ENCODE assay signal across 10 mouse cellular contexts in genomic region chr13:24112689-24113348, GRCm38 (mm10).
A peak's percentile ranks its signal among the peaks of the same experiment; 100 is the strongest.
DNase-seq lines count a peak whose midpoint lies in the region; ATAC-seq and TF ChIP-seq lines count a peak whose summit lies in the region.
"Had no signal": no experiment of that assay in that cellular context is flagged by ENCODE, and none has a peak within 500 bp of the region (broad histone marks: within the 10 kb centered on the region; RNA-seq: fewer than 3 reads in every experiment).

No protein-coding gene starts in this region.

- peaks cover 30% of the 10 kb centered on the region for H3K36me3 ChIP-seq in liver, adult 2 months (ENCODE audit: control insufficient read depth, insufficient read depth, low read length)
- H3K36me3 ChIP-seq in liver, embryonic 11.5 days (ENCODE audit: control insufficient read depth, insufficient read depth, low read length), result no peaks in the 10 kb centered on the region
- H3K36me3 ChIP-seq in kidney, embryonic 16.5 days (ENCODE audit: insufficient read depth, low read length), result 0 out of 2 replicates have a peak, but pooled peaks cover 7% of the 10 kb centered on the region
- H3K36me3 ChIP-seq: midbrain, embryonic 12.5 days had no signal

- H3K27ac ChIP-seq in liver, adult 2 months (replicated peaks; ENCODE audit: insufficient read depth, low read depth, low read length), result no peak overlapping the region
- H3K27ac ChIP-seq in liver, embryonic 11.5 days (ENCODE audit: low read depth, low read length), result no peak overlapping the region
- no peak overlapping the region for H3K27ac ChIP-seq in cerebellum, adult 2 months (ENCODE audit: insufficient read depth, low read length)
- no peak overlapping the region for H3K27ac ChIP-seq in kidney, embryonic 16.5 days (ENCODE audit: low read length)
- H3K27ac ChIP-seq in olfactory bulb, adult 2 months (ENCODE audit: insufficient read depth, low read depth, low read length), result no peak overlapping the region
- H3K27ac ChIP-seq: embryonic facial prominence, embryonic 13.5 days; midbrain, embryonic 12.5 days had no signal

- no peak overlapping the region for H3K9ac ChIP-seq in liver, adult 2 months (ENCODE audit: low read depth, low read length)
- no peak overlapping the region for H3K9ac ChIP-seq in liver, embryonic 11.5 days (ENCODE audit: low read depth, low read length)
- no peak overlapping the region for H3K9ac ChIP-seq in kidney, embryonic 16.5 days (replicated peaks; ENCODE audit: low read length)
- H3K9ac ChIP-seq: embryonic facial prominence, embryonic 13.5 days; midbrain, embryonic 12.5 days had no signal

- no peaks in the 10 kb centered on the region for H3K27me3 ChIP-seq in liver, adult 2 months (ENCODE audit: control insufficient read depth, insufficient read depth, low read length)
- H3K27me3 ChIP-seq in liver, embryonic 11.5 days (replicated peaks; ENCODE audit: control insufficient read depth, insufficient read depth, low read length), result no peaks in the 10 kb centered on the region
- H3K27me3 ChIP-seq in cerebellum, adult 2 months (ENCODE audit: control insufficient read depth, insufficient read depth, low read length), result no peaks in the 10 kb centered on the region
- H3K27me3 ChIP-seq in kidney, embryonic 16.5 days (ENCODE audit: insufficient read depth, low read length), result no peaks in the 10 kb centered on the region
- H3K27me3 ChIP-seq: embryonic facial prominence, embryonic 13.5 days; midbrain, embryonic 12.5 days had no signal

- 78% methylated on average over 9 of the region's 9 CpGs for WGBS in liver, adult 2 months
- 68% methylated on average over 9 of the region's 9 CpGs for WGBS in liver, embryonic 11.5 days
- WGBS in cerebellum, adult 2 months, result 66% methylated on average over 9 of the region's 9 CpGs
- 75% methylated on average over 9 of the region's 9 CpGs for WGBS in kidney, embryonic 16.5 days
- WGBS in lung, adult 2 months, result 52% methylated on average over 9 of the region's 9 CpGs
- 71% methylated on average over 9 of the region's 9 CpGs for WGBS in olfactory bulb, adult 2 months

- no peak for TF ChIP-seq POLR2A in liver, adult 2 months (IDR thresholded peaks at IDR 0.05; ENCODE audit: extremely low read depth, insufficient read depth, low read length)
- TF ChIP-seq POLR2A in cerebellum, adult 2 months (IDR thresholded peaks at IDR 0.05; ENCODE audit: borderline replicate concordance, insufficient read depth, low read length), result no peak
- no peak for TF ChIP-seq POLR2A in lung, adult 2 months (IDR thresholded peaks at IDR 0.05; ENCODE audit: borderline replicate concordance, extremely low read depth, low read depth, low read length)
- TF ChIP-seq POLR2A in olfactory bulb, adult 2 months (IDR thresholded peaks at IDR 0.05; ENCODE audit: insufficient read depth, low read depth, low read length), result no peak

- H3K9me3 ChIP-seq in liver, embryonic 11.5 days (ENCODE audit: control insufficient read depth, low read length), result no peaks in the 10 kb centered on the region
- H3K9me3 ChIP-seq in kidney, embryonic 16.5 days (ENCODE audit: low read length), result no peaks in the 10 kb centered on the region
- H3K9me3 ChIP-seq: embryonic facial prominence, embryonic 13.5 days; midbrain, embryonic 12.5 days had no signal

- no peak overlapping the region for H3K4me2 ChIP-seq in liver, embryonic 11.5 days
- no peak overlapping the region for H3K4me2 ChIP-seq in kidney, embryonic 16.5 days (replicated peaks; ENCODE audit: low read depth, low read length)
- H3K4me2 ChIP-seq: embryonic facial prominence, embryonic 13.5 days; midbrain, embryonic 12.5 days had no signal

- peak; percentile 60 for TF ChIP-seq CTCF in liver, adult 2 months (IDR thresholded peaks at IDR 0.05; ENCODE audit: low read depth, low read length)
- TF ChIP-seq CTCF in cerebellum, adult 2 months (IDR thresholded peaks at IDR 0.05; ENCODE audit: borderline replicate concordance, insufficient read depth, low read depth, low read length), result peak; percentile 88
- peak; percentile 77 for TF ChIP-seq CTCF in lung, adult 2 months (IDR thresholded peaks at IDR 0.05; ENCODE audit: insufficient read depth, low read length)
- TF ChIP-seq CTCF in olfactory bulb, adult 2 months (IDR thresholded peaks at IDR 0.05; ENCODE audit: insufficient read depth, low read depth, low read length), result peak; percentile 58; the same call in 1 of the 2 replicates

- H3K4me3 ChIP-seq in liver, adult 2 months (ENCODE audit: insufficient read depth, low read depth, low read length), result no peak overlapping the region
- H3K4me3 ChIP-seq in liver, embryonic 11.5 days (ENCODE audit: low read depth, low read length), result no peak overlapping the region
- no peak overlapping the region for H3K4me3 ChIP-seq in cerebellum, adult 2 months (replicated peaks; ENCODE audit: insufficient read depth, low read depth, low read length)
- no peak overlapping the region for H3K4me3 ChIP-seq in kidney, embryonic 16.5 days (ENCODE audit: low read length)
- H3K4me3 ChIP-seq in lung, adult 2 months (replicated peaks; ENCODE audit: extremely low read depth, low read depth, low read length), result no peak overlapping the region
- H3K4me3 ChIP-seq in olfactory bulb, adult 2 months (ENCODE audit: insufficient read depth, low read depth, low read length), result no peak overlapping the region
- H3K4me3 ChIP-seq: embryonic facial prominence, embryonic 13.5 days; midbrain, embryonic 12.5 days had no signal

- H3K4me1 ChIP-seq in liver, adult 2 months (ENCODE audit: control insufficient read depth, insufficient read depth, low read length), result no peaks in the 10 kb centered on the region
- H3K4me1 ChIP-seq in liver, embryonic 11.5 days (replicated peaks; ENCODE audit: control insufficient read depth, insufficient read depth, low read length), result no peaks in the 10 kb centered on the region
- peaks cover 5% of the 10 kb centered on the region for H3K4me1 ChIP-seq in cerebellum, adult 2 months (ENCODE audit: control insufficient read depth, insufficient read depth, low read length)
- no peaks in the 10 kb centered on the region for H3K4me1 ChIP-seq in kidney, embryonic 16.5 days (ENCODE audit: insufficient read depth, low read length)
- peaks cover 6% of the 10 kb centered on the region; the same call in 1 of the 2 replicates for H3K4me1 ChIP-seq in lung, adult 2 months (ENCODE audit: control insufficient read depth, insufficient read depth, low read length)
- peaks cover 7% of the 10 kb centered on the region; the same call in 1 of the 2 replicates for H3K4me1 ChIP-seq in olfactory bulb, adult 2 months (ENCODE audit: control insufficient read depth, insufficient read depth, low read length)

- DNase-seq in liver, adult 2 months (ENCODE audit: extremely low read depth, low read depth, low spot score), result peak; percentile 33
- DNase-seq in liver, embryonic 11.5 days (ENCODE audit: low spot score), result no peak
- peak; percentile 65 to 69 for DNase-seq in cerebellum, adult 2 months
- peak; percentile 66 for DNase-seq in lung, adult 2 months
- peak; percentile 58 for DNase-seq in thymus, postnatal 0 days (ENCODE audit: low spot score)

- ATAC-seq in liver, embryonic 11.5 days (replicated peaks; ENCODE audit: low FRiP score), result no peak; the same call in 1 of the 2 replicates
- peak; percentile 83 for ATAC-seq in frontal cortex, adult (ENCODE audit: low TSS enrichment)
- peak; percentile 82 for ATAC-seq in kidney, embryonic 16.5 days (ENCODE audit: low FRiP score, low TSS enrichment)

- H3K79me2 ChIP-seq in liver, adult 2 months (ENCODE audit: control insufficient read depth, insufficient read depth, low read length), result no peaks in the 10 kb centered on the region
